Mouse (Mus musculus) MEL (cell line): ENCODE data around the gene Sept8. TPM values are rescaled to one million over a fixed set of nuclear protein-coding genes. Genes with fewer than 3 reads are reported as not detected.

Experiments
- DNase-seq: peaks from one replicate; pipeline ENCODE4 v3.0.0; 2011; ENCODE audit warnings: low read depth, low spot score
- H3K27ac ChIP-seq: 2 replicates; pipeline ENCODE4 v1.5.1; 2012; ENCODE audit warnings: low read depth, mild to moderate bottlenecking, control low read depth, low read length, moderate library complexity; ENCODE audit not compliant: control insufficient read depth
- H3K27me3 ChIP-seq, 2 experiments: fragments of 150-350 bp in 1 of 2; sonication (generic) in 1 of 2; 2 replicates each; pipeline ENCODE4 v1.6.1; 2012; ENCODE audit warnings: low read length in 2 of 2, mild to moderate bottlenecking in 2 of 2, improper control_type of control experiment in 1 of 2, moderate library complexity in 1 of 2; ENCODE audit not compliant: insufficient read depth in 2 of 2, control insufficient read depth in 1 of 2
- H3K36me3 ChIP-seq, 2 experiments: 2 replicates each; pipeline ENCODE4 v1.6.1; 2012 to 2014; ENCODE audit warnings: low read length in 2 of 2, improper control_type of control experiment in 1 of 2, inconsistent platforms in 1 of 2, mild to moderate bottlenecking in 1 of 2; ENCODE audit not compliant: insufficient read depth in 2 of 2, control insufficient read depth in 1 of 2
- H3K4me1 ChIP-seq, 2 experiments: fragments of 150-350 bp in 1 of 2; sonication (generic) in 1 of 2; 2 replicates each; pipeline ENCODE4 v1.6.1; 2012; ENCODE audit warnings: low read length in 2 of 2, improper control_type of control experiment in 1 of 2, mild to moderate bottlenecking in 1 of 2; ENCODE audit not compliant: insufficient read depth in 2 of 2, control insufficient read depth in 1 of 2
- H3K4me3 ChIP-seq, 2 experiments: fragments of 150-350 bp in 1 of 2; sonication (generic) in 1 of 2; 2 replicates each; pipeline ENCODE4 v1.5.1; 2012; ENCODE audit warnings: low read depth in 2 of 2, low read length in 2 of 2, mild to moderate bottlenecking in 2 of 2, moderate library complexity in 2 of 2, control low read depth in 1 of 2, improper control_type of control experiment in 1 of 2; ENCODE audit not compliant: control insufficient read depth in 1 of 2, insufficient read depth in 1 of 2
- H3K79me2 ChIP-seq: 2 replicates; pipeline ENCODE4 v1.6.1; 2012; ENCODE audit warnings: mild to moderate bottlenecking, low read length, moderate library complexity; ENCODE audit not compliant: control insufficient read depth, poor library complexity, insufficient read depth
- H3K9ac ChIP-seq: 2 replicates; pipeline ENCODE4 v1.6.1; 2012; ENCODE audit warnings: low read depth, mild to moderate bottlenecking, control low read depth, low read length, moderate library complexity; ENCODE audit not compliant: control insufficient read depth, poor library complexity, severe bottlenecking
- H3K9me3 ChIP-seq: fragments of 150-350 bp; sonication (generic); replicated peaks from 2 replicates; pipeline ENCODE4 v1.6.1; 2012; ENCODE audit warnings: mild to moderate bottlenecking, low read length, improper control_type of control experiment, moderate library complexity; ENCODE audit not compliant: insufficient read depth
- CHD1 ChIP-seq: IDR thresholded peaks from 2 replicates; pipeline ENCODE4 v1.6.1; 2012; ENCODE audit warnings: low read depth, mild to moderate bottlenecking, inconsistent platforms, low read length, improper control_type of control experiment
- ELF1 ChIP-seq: IDR thresholded peaks from 2 replicates; pipeline ENCODE4 v1.6.1; 2014; ENCODE audit warnings: low read depth, mild to moderate bottlenecking, inconsistent platforms, low read length, improper control_type of control experiment, moderate library complexity
- EP300 ChIP-seq, 2 experiments: IDR thresholded peaks; 2 replicates each; pipeline ENCODE4 v1.6.1; 2011; ENCODE audit warnings: improper control_type of control experiment in 2 of 2, low read length in 2 of 2, low read depth in 1 of 2, mild to moderate bottlenecking in 1 of 2
- ETS1 ChIP-seq: IDR thresholded peaks from 2 replicates; pipeline ENCODE4 v1.6.1; 2012; ENCODE audit warnings: low read depth, mild to moderate bottlenecking, inconsistent platforms, low read length, improper control_type of control experiment, moderate library complexity
- GABPA ChIP-seq: IDR thresholded peaks from 2 replicates; pipeline ENCODE4 v1.6.1; 2012; ENCODE audit warnings: low read depth, mild to moderate bottlenecking, inconsistent platforms, low read length, improper control_type of control experiment, moderate library complexity
- GATA1 ChIP-seq: IDR thresholded peaks from 2 replicates; pipeline ENCODE4 v1.6.1; 2011; ENCODE audit warnings: low read depth, low read length, improper control_type of control experiment
- HCFC1 ChIP-seq: IDR thresholded peaks from 2 replicates; pipeline ENCODE4 v1.6.1; 2012; ENCODE audit warnings: low read depth, mild to moderate bottlenecking, inconsistent platforms, low read length, improper control_type of control experiment, moderate library complexity
- JUND ChIP-seq: IDR thresholded peaks from 2 replicates; pipeline ENCODE4 v1.6.1; 2011; ENCODE audit warnings: low read depth, mild to moderate bottlenecking, improper control_type of control experiment, low read length
- KAT2A ChIP-seq: conservative IDR thresholded peaks from 2 replicates; pipeline ENCODE4 v1.6.1; 2012; ENCODE audit warnings: low read depth, low read length, improper control_type of control experiment, inconsistent platforms
- MAX ChIP-seq: IDR thresholded peaks from 2 replicates; pipeline ENCODE4 v1.6.1; 2011; ENCODE audit warnings: low read length, improper control_type of control experiment
- MEF2A ChIP-seq: IDR thresholded peaks from 2 replicates; pipeline ENCODE4 v1.6.1; 2014; ENCODE audit warnings: low read depth, mild to moderate bottlenecking, inconsistent platforms, low read length, improper control_type of control experiment; ENCODE audit not compliant: poor library complexity, insufficient replicate concordance, severe bottlenecking; ENCODE audit errors: extremely low read depth
- MXI1 ChIP-seq: IDR thresholded peaks from 2 replicates; pipeline ENCODE4 v1.6.1; 2011; ENCODE audit warnings: mild to moderate bottlenecking, low read depth, low read length, improper control_type of control experiment
- MYB ChIP-seq: IDR thresholded peaks from 2 replicates; pipeline ENCODE4 v1.6.1; 2011; ENCODE audit warnings: mild to moderate bottlenecking, low read depth, low read length, improper control_type of control experiment
- NRF1 ChIP-seq: IDR thresholded peaks from 2 replicates; pipeline ENCODE4 v1.6.1; 2014; ENCODE audit warnings: low read depth, mild to moderate bottlenecking, inconsistent platforms, low read length, improper control_type of control experiment, moderate library complexity; ENCODE audit not compliant: poor library complexity, insufficient read depth, severe bottlenecking
- POLR2A ChIP-seq, 2 experiments: IDR thresholded peaks; 2 replicates each; pipeline ENCODE4 v1.6.1; 2011 to 2012; ENCODE audit warnings: low read length in 2 of 2, mild to moderate bottlenecking in 2 of 2, control low read depth in 1 of 2, improper control_type of control experiment in 1 of 2, low read depth in 1 of 2, moderate library complexity in 1 of 2; ENCODE audit not compliant: control insufficient read depth in 1 of 2, insufficient read depth in 1 of 2, poor library complexity in 1 of 2
- RCOR1 ChIP-seq: IDR thresholded peaks from 2 replicates; pipeline ENCODE4 v1.6.1; 2012; ENCODE audit warnings: low read depth, mild to moderate bottlenecking, inconsistent platforms, low read length, improper control_type of control experiment
- SIN3A ChIP-seq: IDR thresholded peaks from 2 replicates; pipeline ENCODE4 v1.6.1; 2012; ENCODE audit warnings: low read length, improper control_type of control experiment, inconsistent platforms
- TCF12 ChIP-seq: IDR thresholded peaks from 2 replicates; pipeline ENCODE4 v1.6.1; 2014; ENCODE audit warnings: low read depth, mild to moderate bottlenecking, inconsistent platforms, low read length, improper control_type of control experiment, moderate library complexity
- USF1 ChIP-seq: IDR thresholded peaks from 2 replicates; pipeline ENCODE4 v1.6.1; 2014; ENCODE audit warnings: low read depth, mild to moderate bottlenecking, inconsistent platforms, low read length, improper control_type of control experiment, moderate library complexity
- ZC3H11A ChIP-seq: IDR thresholded peaks from 2 replicates; pipeline ENCODE4 v1.6.1; 2012; ENCODE audit warnings: low read depth, mild to moderate bottlenecking, inconsistent platforms, low read length, improper control_type of control experiment
- ZNF384 ChIP-seq: IDR thresholded peaks from 2 replicates; pipeline ENCODE4 v1.6.1; 2012; ENCODE audit warnings: low read depth, mild to moderate bottlenecking, inconsistent platforms, low read length, improper control_type of control experiment
- polyA plus RNA-seq, 2 experiments: library from polyadenylated mRNA; stranded (reverse) in 1 of 2; unstranded in 1 of 2; fragments of >175 nt in 1 of 2; fragments of >200 nt in 1 of 2; gene quantifications; 2 replicates each; pipeline versions ENCODE4 v1.2.1 to v1.2.4; 2012; ENCODE audit warnings: low replicate concordance in 2 of 2, low read depth in 1 of 2; ENCODE audit not compliant: insufficient read length in 2 of 2, insufficient read depth in 1 of 2, missing spikeins in 1 of 2
- total RNA-seq: library from RNA; depleted of rRNA; stranded (reverse); fragments of 300-350 nt; gene quantifications from 2 replicates; pipeline ENCODE4 v1.2.3, GENCODE M21; 2012

Gene Sept8
- total and polyA plus RNA-seq, 3 experiments, result 196 to 294 (median 278) TPM

- no peak for DNase-seq
- Histone ChIP-seq H3K9me3 (no peaks in the 10 kb centered on the region), H3K27ac (no peak overlapping the region), H3K36me3 (peaks cover 0 to 10% of the 10 kb centered on the region in 2 experiments; a peak in 2 of 4 replicates), H3K4me1 (peaks cover 11 to 13% of the 10 kb centered on the region in 2 experiments), H3K79me2 (no peaks in the 10 kb centered on the region), H3K9ac (no peak overlapping the region), H3K4me3 (no peak overlapping the region), H3K27me3 (no peaks in the 10 kb centered on the region)
- TF ChIP-seq ETS1 (peak; percentile 53; the same call in 1 of the 2 replicates), GATA1 (peak; percentile 82), USF1 (no peak), ZNF384 (no peak), RCOR1 (0 out of 2 replicates have a peak, but pooled peaks have one; percentile 46), EP300 (IDR thresholded peaks at IDR 0.05; ENCODE audit: low read depth in 1 of 2, low read length in 2 of 2) (peak; percentile 40 to 72; a peak in 3 of 4 replicates), ZC3H11A (no peak), CHD1 (no peak), ELF1 (no peak), POLR2A (IDR thresholded peaks at IDR 0.05; ENCODE audit: control insufficient read depth in 1 of 2, insufficient read depth in 1 of 2, low read depth in 1 of 2, low read length in 2 of 2, poor library complexity in 1 of 2) (no peak), MXI1 (no peak), KAT2A (no peak), TCF12 (peak; percentile 90), GABPA (no peak)
Measured at GRCm38 (mm10) chr11:53561986-53562385, 42.9 kb downstream of the Sept8 start.

- TF ChIP-seq JUND (no peak), MEF2A (no peak), MAX (no peak), MYB (no peak), RCOR1 (no peak), HCFC1 (no peak), NRF1 (no peak), SIN3A (no peak), ETS1 (no peak), USF1 (no peak)
- Histone ChIP-seq H3K36me3 (peaks cover 0 to 9% of the 10 kb centered on the region in 2 experiments; a peak in 2 of 4 replicates), H3K79me2 (peaks cover 2% of the 10 kb centered on the region), H3K4me1 (peaks cover 6 to 9% of the 10 kb centered on the region in 2 experiments), H3K9ac (peak overlapping the region; percentile 63), H3K27ac (no peak overlapping the region), H3K9me3 (no peaks in the 10 kb centered on the region), H3K27me3 (no peaks in the 10 kb centered on the region), H3K4me3 (peak overlapping the region; percentile 74 to 90)
- DNase-seq, result no peak
Measured at GRCm38 (mm10) chr11:53566646-53567045, 47.6 kb downstream of the Sept8 start.
